Mouse (Mus musculus): ENCODE data around the gene Rnf128. TPM values are rescaled to one million over a fixed set of nuclear protein-coding genes. Genes with fewer than 3 reads are reported as not detected.
A peak's percentile ranks its signal among the peaks of the same experiment; 100 is the strongest.

The Rnf128 gene
- polyA plus RNA-seq, 1 experiment from 2014 or later = 128 TPM

GRCm38 (mm10) chrX:139665829-139666228 lies 102.7 kb downstream of the Rnf128 start:
- H3K4me3 ChIP-seq (ENCODE audit: inconsistent target) = no peak overlapping the region
- H3K27ac ChIP-seq = no peak overlapping the region
- no peaks in the 10 kb centered on the region for H3K36me3 ChIP-seq (ENCODE audit: inconsistent target)
- WGBS (ENCODE audit: missing documents) = 76% methylated on average over 2 of the region's 2 CpGs
- H3K79me2 ChIP-seq (ENCODE audit: inconsistent target) = no peaks in the 10 kb centered on the region

GRCm38 (mm10) chrX:139684410-139684774 lies 121.3 kb downstream of the Rnf128 start:
- H3K36me3 ChIP-seq (ENCODE audit: inconsistent target) = no peaks in the 10 kb centered on the region
- H3K4me3 ChIP-seq (ENCODE audit: inconsistent target) = peak overlapping the region; percentile 70
- no peak overlapping the region for H3K27ac ChIP-seq
- H3K79me2 ChIP-seq (ENCODE audit: inconsistent target) = no peaks in the 10 kb centered on the region
- WGBS (ENCODE audit: missing documents) = 23% methylated on average over 4 of the region's 8 CpGs

GRCm38 (mm10) chrX:139684775-139685695 lies 121.9 kb downstream of the Rnf128 start, which contains the start of gene Tbc1d8b:
Gene Tbc1d8b (plus strand): TSS chrX:139684996.
- WGBS (ENCODE audit: missing documents) = 14% methylated on average over 35 of the region's 43 CpGs

GRCm38 (mm10) chrX:139714381-139714780 lies 151.3 kb downstream of the Rnf128 start, which contains the start of gene Gm15013:
Gene Gm15013 (minus strand): TSS chrX:139714481.
- no peak within 1 kb of the TSS for H3K4me3 ChIP-seq (ENCODE audit: inconsistent target)
- H3K36me3 ChIP-seq (ENCODE audit: inconsistent target) = no peaks in the 10 kb centered on the region
- 95% methylated on average over 7 of the region's 8 CpGs for WGBS (ENCODE audit: missing documents)
- H3K27ac ChIP-seq = no peak within 1 kb of the TSS
- H3K79me2 ChIP-seq (ENCODE audit: inconsistent target) = no peaks in the 10 kb centered on the region

More at GRCm38 (mm10) chrX:139684775-139685695, 121.9 kb downstream of the Rnf128 start, which contains the start of gene Tbc1d8b:
- Histone ChIP-seq H3K27ac (no peak within 1 kb of the TSS), H3K4me3 (ENCODE audit: inconsistent target) (peak within 1 kb of the TSS; percentile 70), H3K36me3 (ENCODE audit: inconsistent target) (no peaks in the 10 kb centered on the region), H3K79me2 (ENCODE audit: inconsistent target) (no peaks in the 10 kb centered on the region)

GRCm38 (mm10) chrX:139722350-139722749 lies 159.2 kb downstream of the Rnf128 start:
- Histone ChIP-seq H3K27ac (no peak overlapping the region), H3K79me2 (ENCODE audit: inconsistent target) (no peaks in the 10 kb centered on the region), H3K4me3 (ENCODE audit: inconsistent target) (no peak overlapping the region), H3K36me3 (ENCODE audit: inconsistent target) (no peaks in the 10 kb centered on the region)
- 85% methylated on average over 2 of the region's 2 CpGs for WGBS (ENCODE audit: missing documents)

Other genes starting within 250 kb of the Rnf128 start
- gene Trap1a, start 229.6 kb upstream of the Rnf128 start, polyA plus RNA-seq (2018) = not detected in 3 replicates
- 0.12 to 1.6 TPM (median 0.36 TPM) in 3 replicates for gene D330045A20Rik, start 82.9 kb upstream of the Rnf128 start, polyA plus RNA-seq (2018)
- gene Tbc1d8b, start 121.7 kb downstream of the Rnf128 start, polyA plus RNA-seq (2018) = 3.5 to 5.1 TPM (median 3.6 TPM) in 3 replicates
- gene Gm15013, start 151.2 kb downstream of the Rnf128 start, polyA plus RNA-seq (2018) = not detected in 3 replicates
- gene Ripply1, start 219.0 kb downstream of the Rnf128 start, polyA plus RNA-seq (2018) = not detected in 3 replicates
- gene Cldn2, start 237.5 kb downstream of the Rnf128 start, polyA plus RNA-seq (2018) = not detected in 3 replicates